Mouse (Mus musculus): ENCODE results near the gene Vmn2r112. TPM values are rescaled to one million over a fixed set of nuclear protein-coding genes. Genes with fewer than 3 reads are reported as not detected.

Vmn2r112 gene
- not detected for polyA plus RNA-seq (2014; fragmentation: Illumina TruSeq; extraction: RNeasy Lipid Tissue Mini Kit (QIAGEN cat#74804); ENCODE audit: low read depth, low replicate concordance)

DNA sequence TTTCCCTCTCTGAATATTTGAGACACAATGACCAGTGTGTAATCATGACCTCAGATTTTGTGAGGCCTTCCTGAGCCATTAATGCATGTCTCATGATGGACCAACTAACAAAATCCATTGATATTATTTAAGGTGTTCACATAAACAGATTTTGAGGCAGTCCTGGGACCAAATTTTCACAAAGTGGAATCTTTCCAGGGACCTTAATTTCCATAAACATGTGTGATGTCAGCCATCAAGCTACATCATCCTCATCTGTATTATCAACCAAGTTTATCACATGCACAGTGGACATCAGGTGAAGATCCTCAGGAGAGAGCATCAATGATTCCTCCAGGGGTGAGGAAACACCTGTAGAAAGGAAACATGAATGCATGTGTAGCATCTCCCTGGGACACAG lies at the start of gene Vmn2r112:
Gene Vmn2r112, plus strand, starts transcription at position 301 of the 400 bp plus-strand sequence.

DNA sequence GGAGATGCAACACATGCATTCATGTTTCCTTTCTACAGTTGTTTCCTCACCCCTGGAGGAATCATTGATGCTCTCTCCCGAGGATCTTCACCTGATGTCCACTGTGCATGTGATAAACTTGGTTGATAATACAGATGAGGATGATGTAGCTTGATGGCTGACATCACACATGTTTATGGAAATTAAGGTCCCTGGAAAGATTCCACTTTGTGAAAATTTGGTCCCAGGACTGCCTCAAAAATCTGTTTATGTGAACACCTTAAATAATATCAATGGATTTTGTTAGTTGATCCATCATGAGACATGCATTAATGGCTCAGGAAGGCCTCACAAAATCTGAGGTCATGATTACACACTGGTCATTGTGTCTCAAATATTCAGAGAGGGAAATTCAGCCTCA lies 27.4 kb upstream of the Vmn2r112 start, which contains the start of gene Vmn2r111:
Gene Vmn2r111, minus strand, starts transcription at position 101 of the 400 bp plus-strand sequence.

Other genes starting within 250 kb of the Vmn2r112 start
- gene Zfp944, start 239.6 kb upstream of the Vmn2r112 start, polyA plus RNA-seq (2014; fragmentation: Illumina TruSeq; extraction: RNeasy Lipid Tissue Mini Kit (QIAGEN cat#74804); ENCODE audit: low read depth, low replicate concordance): 47.3 TPM
- 49.9 TPM for gene Zfp758, start 239.5 kb upstream of the Vmn2r112 start, polyA plus RNA-seq (2014; fragmentation: Illumina TruSeq; extraction: RNeasy Lipid Tissue Mini Kit (QIAGEN cat#74804); ENCODE audit: low read depth, low replicate concordance)
- 67.6 TPM for gene Zfp946, start 176.7 kb upstream of the Vmn2r112 start, polyA plus RNA-seq (2014; fragmentation: Illumina TruSeq; extraction: RNeasy Lipid Tissue Mini Kit (QIAGEN cat#74804); ENCODE audit: low read depth, low replicate concordance)
- gene Vmn2r111, start 27.5 kb upstream of the Vmn2r112 start, polyA plus RNA-seq (2014; fragmentation: Illumina TruSeq; extraction: RNeasy Lipid Tissue Mini Kit (QIAGEN cat#74804); ENCODE audit: low read depth, low replicate concordance): not detected

Measured in kidney, adult 10 weeks (tissue).